Mouse (Mus musculus) hindbrain, embryonic 15.5 days (tissue): ENCODE measurements around the gene Aspscr1. TPM values are rescaled to one million over a fixed set of nuclear protein-coding genes. Genes with fewer than 3 reads are reported as not detected.

Source experiments
- ATAC-seq: fragments of 200-750 bp; cut with Nextera tagmentation; 2 replicates; pipeline ENCODE4 v1.8.0; 2017; ENCODE audit warnings: low read depth, moderate number of reproducible peaks, moderate TSS enrichment; ENCODE audit not compliant: low FRiP score
- H3K27ac ChIP-seq: fragments of 300-500 bp; sonication (generic); replicated peaks from 2 replicates; pipeline ENCODE4 v1.5.1; 2015; ENCODE audit warnings: mild to moderate bottlenecking, inconsistent platforms
- H3K27me3 ChIP-seq: fragments of 300-500 bp; sonication (generic); 2 replicates; pipeline ENCODE4 v1.6.1; 2015; ENCODE audit warnings: control low read depth, inconsistent platforms
- H3K36me3 ChIP-seq: fragments of 300-500 bp; sonication (generic); 2 replicates; pipeline ENCODE4 v1.6.1; 2015; ENCODE audit warnings: control low read depth, inconsistent platforms
- H3K4me1 ChIP-seq: fragments of 300-500 bp; sonication (generic); replicated peaks from 2 replicates; pipeline ENCODE4 v1.6.1; 2015; ENCODE audit warnings: control low read depth, inconsistent platforms
- H3K4me2 ChIP-seq: fragments of 300-500 bp; sonication (generic); 2 replicates; pipeline ENCODE4 v1.6.1; 2015; ENCODE audit warnings: moderate library complexity, mild to moderate bottlenecking, inconsistent platforms
- H3K4me3 ChIP-seq: fragments of 300-500 bp; sonication (generic); 2 replicates; pipeline ENCODE4 v1.5.1; 2015; ENCODE audit warnings: mild to moderate bottlenecking, inconsistent platforms
- H3K9ac ChIP-seq: fragments of 300-500 bp; sonication (generic); 2 replicates; pipeline ENCODE4 v1.6.1; 2015; ENCODE audit warnings: inconsistent platforms
- H3K9me3 ChIP-seq: fragments of 300-500 bp; sonication (generic); 2 replicates; pipeline ENCODE4 v1.6.1; 2016; ENCODE audit warnings: control low read depth, inconsistent platforms
- WGBS: fragments of 180-500 bp; shearing (Covaris S2); methylation state at CpG from one replicate; pipeline ENCODE4 v1.1.7; 2015; 5-methylcytosine and 5-hydroxymethylcytosine counted together
- polyA plus RNA-seq: library from polyadenylated mRNA; unstranded; fragments of >200 nt; fragmentation: Nextera tagmentation; extraction: Ambion mirVana; gene quantifications from 2 replicates; pipeline ENCODE4 v1.2.1, GENCODE M21; 2015

Aspscr1 gene
- polyA plus RNA-seq, 1 experiment from 2014 or later, result 154 TPM

DNA sequence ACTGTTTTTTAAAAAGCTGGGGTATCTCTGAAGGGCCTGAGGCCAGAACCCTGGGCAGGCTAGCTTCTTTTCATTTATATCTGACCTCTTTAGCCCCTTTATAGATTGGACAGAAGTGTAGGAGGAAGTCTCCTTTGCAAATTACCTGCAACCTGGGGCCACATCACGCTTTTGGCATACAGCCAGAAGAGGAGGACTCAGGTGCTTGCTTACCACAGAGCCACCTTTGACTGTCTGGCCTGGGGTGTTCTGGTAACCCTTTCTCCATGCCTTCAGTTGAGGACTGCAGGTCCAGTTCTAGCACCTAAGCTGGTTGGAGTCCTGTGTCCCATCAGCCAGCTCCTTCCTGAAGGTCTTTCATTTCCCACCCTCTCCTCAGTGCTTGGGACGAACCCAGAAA lies 36.8 kb downstream of the Aspscr1 start:
- 71% methylated on average over 2 of the region's 2 CpGs for WGBS
- no peaks in the 10 kb centered on the region for H3K9me3 ChIP-seq

GRCm38 (mm10) chr11:120710672-120711071 lies 37.9 kb downstream of the Aspscr1 start:
- H3K9me3 ChIP-seq, result no peaks in the 10 kb centered on the region
- peaks cover 35% of the 10 kb centered on the region for H3K4me1 ChIP-seq
- no peak overlapping the region for H3K9ac ChIP-seq
- 65% methylated on average over 5 of the region's 5 CpGs for WGBS
- H3K4me2 ChIP-seq, result no peak overlapping the region
- no peak overlapping the region for H3K4me3 ChIP-seq
- no peaks in the 10 kb centered on the region for H3K27me3 ChIP-seq
- H3K36me3 ChIP-seq, result peaks cover 1% of the 10 kb centered on the region; the same call in 1 of the 2 replicates
- no peak overlapping the region for H3K27ac ChIP-seq
- no peak for ATAC-seq

More for the DNA sequence above, 36.8 kb downstream of the Aspscr1 start:
- Histone ChIP-seq H3K36me3 (no peaks in the 10 kb centered on the region), H3K4me1 (peaks cover 30% of the 10 kb centered on the region), H3K27me3 (no peaks in the 10 kb centered on the region), H3K9ac (no peak overlapping the region), H3K4me3 (no peak overlapping the region), H3K27ac (no peak overlapping the region), H3K4me2 (no peak overlapping the region)
- ATAC-seq, result no peak

DNA sequence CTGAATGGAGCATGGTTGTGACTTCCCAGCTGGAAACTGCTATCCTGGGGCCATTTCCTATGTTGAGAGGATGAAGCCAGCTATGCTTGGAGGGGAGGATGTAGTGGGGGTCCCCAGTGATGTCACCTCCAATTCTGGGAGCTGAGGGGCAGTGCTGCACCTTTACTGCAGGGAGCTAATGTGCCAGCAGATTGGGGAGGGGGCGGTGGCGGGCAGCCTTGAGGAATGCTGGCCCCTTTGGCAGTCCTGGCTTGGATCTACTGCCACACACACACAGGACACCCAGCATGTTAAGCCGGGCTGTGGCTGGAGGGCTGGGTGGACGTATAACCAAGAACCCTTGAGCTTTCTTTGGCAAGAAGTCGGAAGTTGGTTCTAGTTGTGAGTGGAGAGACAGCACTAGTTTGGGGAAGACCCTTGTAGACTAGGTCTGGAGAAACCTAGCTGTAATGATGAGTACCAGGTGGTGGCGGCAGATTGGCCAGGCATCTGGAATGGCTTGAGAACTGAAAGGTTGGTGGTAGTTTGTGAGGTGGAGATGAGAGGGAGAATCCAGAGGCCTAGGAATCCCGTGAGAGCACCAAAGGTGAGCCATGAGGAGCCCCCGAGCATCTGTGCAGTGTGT lies 39.3 kb downstream of the Aspscr1 start:
- no peaks in the 10 kb centered on the region for H3K9me3 ChIP-seq
- peaks cover 6% of the 10 kb centered on the region for H3K36me3 ChIP-seq
- WGBS, result 63% methylated on average over 8 of the region's 8 CpGs
- no peak for ATAC-seq
- no peaks in the 10 kb centered on the region for H3K27me3 ChIP-seq
- H3K4me2 ChIP-seq, result peak overlapping the region; percentile 100
- no peak overlapping the region for H3K4me3 ChIP-seq
- H3K9ac ChIP-seq, result no peak overlapping the region
- peaks cover 33% of the 10 kb centered on the region for H3K4me1 ChIP-seq
- 0 out of 2 replicates have a peak overlapping the region, but pooled peaks have one; percentile 85 for H3K27ac ChIP-seq

DNA sequence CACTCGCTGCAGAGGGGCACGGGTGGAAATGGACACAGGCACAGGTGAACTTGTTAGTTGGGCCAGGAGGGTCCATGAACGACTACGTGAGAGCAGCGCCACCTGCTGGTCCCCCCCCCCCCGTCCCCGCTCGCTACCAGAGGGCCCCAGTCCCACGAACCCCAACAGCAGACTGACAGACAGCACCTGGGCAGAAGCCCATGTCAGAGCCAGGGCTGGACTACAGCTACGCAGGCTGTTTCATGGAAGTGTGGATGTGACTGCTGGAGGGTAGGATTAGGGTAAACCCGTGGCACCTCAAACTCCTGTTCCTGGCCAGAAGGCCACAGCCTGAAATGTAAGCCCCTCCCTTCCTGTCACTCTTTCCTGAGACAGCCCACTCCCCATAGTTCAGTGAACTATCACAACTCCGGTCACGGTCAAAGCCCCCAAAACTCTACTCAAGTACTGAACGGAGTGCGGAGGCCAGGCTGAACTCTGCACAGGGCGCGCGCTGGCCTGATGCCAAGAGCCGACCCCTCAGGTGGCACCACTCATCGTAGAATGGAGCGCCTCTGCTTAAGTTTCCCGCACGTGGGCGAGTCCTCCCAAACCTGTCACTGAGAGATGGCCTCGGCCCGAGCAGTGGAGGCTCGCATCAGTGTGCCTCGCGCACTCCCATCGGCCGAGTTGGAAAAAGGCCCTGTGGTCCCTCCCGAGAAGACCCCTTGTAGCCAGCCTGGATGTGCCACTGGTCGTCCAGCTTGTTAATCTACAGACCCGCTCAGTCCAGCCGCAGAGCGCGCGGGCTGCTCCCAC lies 40.2 kb downstream of the Aspscr1 start:
- Histone ChIP-seq H3K4me3 (peak overlapping the region; percentile 62), H3K9me3 (no peaks in the 10 kb centered on the region), H3K4me2 (peak overlapping the region; percentile 100), H3K4me1 (peaks cover 33% of the 10 kb centered on the region), H3K36me3 (peaks cover 14% of the 10 kb centered on the region), H3K27me3 (no peaks in the 10 kb centered on the region), H3K27ac (peak overlapping the region; percentile 85), H3K9ac (peak overlapping the region; percentile 60)
- 1% methylated on average over 38 of the region's 38 CpGs for WGBS
- ATAC-seq, result peak; percentile 60

DNA sequence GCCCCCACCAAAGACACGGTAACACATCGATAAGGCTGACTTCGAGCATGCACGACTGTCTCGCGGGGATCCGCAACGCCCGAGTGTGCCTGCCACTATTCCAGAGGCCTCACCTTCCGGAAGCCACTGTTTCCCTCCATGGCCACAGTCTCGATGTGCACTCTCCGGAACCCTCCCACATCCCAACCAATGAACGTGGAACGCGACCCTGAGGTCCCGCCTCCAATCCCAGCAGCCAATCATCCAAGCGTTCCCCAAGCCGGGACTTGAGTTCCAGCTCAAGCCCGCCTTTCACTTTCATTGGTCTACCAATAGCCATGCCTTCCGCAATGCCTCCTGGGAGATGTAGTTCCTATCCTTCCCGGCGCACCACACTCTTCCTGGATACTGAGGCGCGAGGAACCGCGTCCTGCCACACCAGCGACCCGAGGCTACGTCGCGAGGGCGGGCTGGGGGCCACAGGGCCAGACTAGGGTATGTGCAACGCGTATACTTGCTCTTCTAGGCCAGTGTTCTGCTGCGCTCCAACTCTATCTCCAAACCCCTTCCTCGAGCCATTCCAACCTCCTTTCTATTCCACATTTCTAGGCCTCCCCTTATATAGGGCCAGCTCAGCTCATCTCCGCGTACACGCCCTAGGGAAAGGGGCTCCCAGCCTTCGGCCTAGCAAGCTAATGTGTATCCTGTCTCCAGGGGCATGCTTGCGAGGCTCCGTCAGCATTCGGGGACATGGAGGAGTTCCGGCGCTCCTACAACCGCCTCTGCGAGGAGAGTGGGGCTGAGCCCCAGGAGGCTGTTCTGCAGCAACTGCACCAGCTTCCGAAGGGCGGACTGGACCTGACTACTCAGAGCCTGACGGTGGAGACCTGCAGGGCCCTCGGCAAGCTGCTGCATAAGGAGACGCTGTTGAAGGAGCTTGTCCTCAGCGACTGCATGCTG lies 41.1 kb downstream of the Aspscr1 start, which contains the start of the genes Cenpx and Lrrc45:
Cenpx (minus strand) TSS at position 159 of the 939 bp plus-strand sequence.
Lrrc45 (plus strand) TSS at position 346 of the 939 bp plus-strand sequence.
- Histone ChIP-seq H3K4me3 (peak within 1 kb of the TSS; percentile 62), H3K9ac (peak within 1 kb of the TSS; percentile 60), H3K4me2 (peak within 1 kb of the TSS; percentile 100), H3K27ac (peak within 1 kb of the TSS; percentile 85), H3K27me3 (no peaks in the 10 kb centered on the region), H3K4me1 (peaks cover 33% of the 10 kb centered on the region), H3K9me3 (no peaks in the 10 kb centered on the region), H3K36me3 (peaks cover 14% of the 10 kb centered on the region)
- WGBS, result 2% methylated on average over 53 of the region's 53 CpGs
- ATAC-seq, result peak; percentile 98

DNA sequence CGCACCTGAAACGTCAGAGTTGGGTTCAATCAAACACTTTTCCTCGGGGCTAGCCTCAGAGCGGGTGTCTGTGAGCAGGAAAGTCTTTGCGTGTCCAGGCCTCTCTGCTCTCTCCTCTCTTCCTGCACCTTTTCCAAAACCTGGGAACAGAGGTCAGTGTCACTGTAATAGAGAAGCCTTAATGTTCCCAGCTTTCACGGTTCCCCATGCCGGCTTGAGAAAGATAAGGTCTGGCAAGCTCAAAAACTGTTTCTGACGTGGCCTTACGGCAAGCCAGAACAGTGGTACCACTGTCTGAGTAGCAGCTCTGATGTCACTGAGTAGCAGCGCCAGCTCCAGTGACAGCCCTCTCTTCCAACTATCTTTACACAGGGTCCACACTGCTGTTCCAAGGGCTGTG lies 41.8 kb downstream of the Aspscr1 start:
- H3K9ac ChIP-seq, result peak overlapping the region; percentile 56
- no peaks in the 10 kb centered on the region for H3K9me3 ChIP-seq
- peaks cover 14% of the 10 kb centered on the region for H3K36me3 ChIP-seq
- WGBS, result 63% methylated on average over 10 of the region's 10 CpGs
- H3K4me3 ChIP-seq, result peak overlapping the region; percentile 62
- H3K27me3 ChIP-seq, result no peaks in the 10 kb centered on the region
- peak overlapping the region; percentile 100 for H3K4me2 ChIP-seq
- H3K27ac ChIP-seq, result peak overlapping the region; percentile 57
- H3K4me1 ChIP-seq, result peaks cover 33% of the 10 kb centered on the region
- ATAC-seq, result no peak

DNA sequence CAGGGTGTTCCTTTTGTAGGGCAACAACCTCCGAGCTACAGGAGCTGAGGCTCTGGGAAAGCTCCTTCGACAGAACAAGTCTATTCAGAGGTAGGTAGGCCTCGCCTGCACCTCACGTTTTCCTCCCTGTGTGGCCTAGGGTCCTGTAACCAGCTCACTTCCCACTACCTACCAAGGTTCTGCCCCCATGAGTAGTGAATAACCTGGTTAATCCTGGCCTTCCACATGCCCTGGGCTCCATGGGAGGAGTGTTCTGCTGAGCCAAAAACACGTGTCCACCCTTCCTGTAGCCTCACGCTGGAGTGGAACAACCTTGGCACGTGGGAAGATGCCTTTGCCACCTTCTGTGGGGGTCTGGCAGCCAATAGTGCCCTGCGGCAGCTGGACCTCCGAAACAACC lies 42.4 kb downstream of the Aspscr1 start:
- no peak overlapping the region for H3K27ac ChIP-seq
- H3K36me3 ChIP-seq, result peaks cover 18% of the 10 kb centered on the region
- no peak overlapping the region for H3K4me3 ChIP-seq

DNA sequence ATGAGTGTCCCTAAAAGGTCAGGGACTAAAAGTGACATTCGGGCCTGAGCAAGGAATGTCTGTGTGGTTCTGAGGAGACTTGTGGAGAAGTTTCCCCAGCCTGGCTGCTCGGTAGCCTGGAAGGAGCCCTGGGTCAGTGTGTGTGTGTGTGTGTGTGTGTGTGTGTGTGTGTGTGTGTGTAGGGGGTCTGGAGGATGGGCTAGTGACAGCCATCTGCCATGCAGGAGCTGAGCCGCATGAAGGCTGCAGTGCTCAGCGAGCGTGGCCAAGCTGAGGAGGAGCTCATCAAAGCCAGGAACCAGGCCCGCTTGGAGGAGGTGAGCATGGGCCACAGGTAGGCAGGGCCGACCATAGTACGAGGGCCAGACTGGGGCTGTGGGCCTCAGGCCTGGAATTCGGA lies 46.5 kb downstream of the Aspscr1 start:
- peaks cover 18% of the 10 kb centered on the region for H3K36me3 ChIP-seq
- no peak overlapping the region for H3K4me3 ChIP-seq
- WGBS, result 88% methylated on average over 9 of the region's 9 CpGs
- no peak overlapping the region for H3K27ac ChIP-seq
- H3K4me2 ChIP-seq, result no peak overlapping the region
- no peak for ATAC-seq
- no peak overlapping the region for H3K9ac ChIP-seq
- H3K9me3 ChIP-seq, result no peaks in the 10 kb centered on the region
- peaks cover 48% of the 10 kb centered on the region for H3K4me1 ChIP-seq
- H3K27me3 ChIP-seq, result no peaks in the 10 kb centered on the region

More for the DNA sequence above, 42.4 kb downstream of the Aspscr1 start:
- Histone ChIP-seq H3K9ac (no peak overlapping the region), H3K27me3 (no peaks in the 10 kb centered on the region), H3K9me3 (no peaks in the 10 kb centered on the region), H3K4me1 (peaks cover 38% of the 10 kb centered on the region), H3K4me2 (peak overlapping the region; percentile 100)
- ATAC-seq, result no peak
- 91% methylated on average over 9 of the region's 9 CpGs for WGBS

GRCm38 (mm10) chr11:120719841-120720376 lies 47.1 kb downstream of the Aspscr1 start:
- Histone ChIP-seq H3K4me2 (peak overlapping the region; percentile 75; the same call in 1 of the 2 replicates), H3K36me3 (peaks cover 18% of the 10 kb centered on the region), H3K27me3 (no peaks in the 10 kb centered on the region), H3K9ac (no peak overlapping the region), H3K4me1 (peaks cover 41% of the 10 kb centered on the region), H3K4me3 (no peak overlapping the region), H3K9me3 (no peaks in the 10 kb centered on the region), H3K27ac (no peak overlapping the region)
- ATAC-seq, result no peak
- WGBS, result 90% methylated on average over 13 of the region's 13 CpGs

DNA sequence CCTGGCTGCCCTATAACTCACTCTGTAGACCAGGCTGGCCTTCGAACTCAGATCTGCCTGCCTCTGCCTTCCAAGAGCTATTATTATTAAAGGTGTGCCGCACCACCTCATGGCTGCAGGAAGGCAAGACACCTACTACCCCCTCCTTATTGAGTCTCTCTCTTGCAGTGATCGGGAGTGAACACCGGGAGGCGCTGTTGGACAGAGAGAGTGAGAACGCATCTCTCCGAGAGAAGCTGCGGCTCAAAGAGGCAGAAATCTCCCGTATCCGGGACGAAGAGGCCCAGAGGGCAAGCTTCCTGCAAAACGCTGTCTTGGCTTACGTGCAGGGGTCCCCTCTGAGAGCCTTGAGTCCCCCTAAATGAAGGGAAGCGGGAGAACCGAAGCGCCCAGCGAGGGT lies 47.7 kb downstream of the Aspscr1 start:
- peak overlapping the region; percentile 75 for H3K4me2 ChIP-seq
- peak overlapping the region; percentile 81 for H3K27ac ChIP-seq
- peak overlapping the region; percentile 89 for H3K9ac ChIP-seq
- no peaks in the 10 kb centered on the region for H3K27me3 ChIP-seq
- no peaks in the 10 kb centered on the region for H3K9me3 ChIP-seq
- peaks cover 18% of the 10 kb centered on the region for H3K36me3 ChIP-seq
- peak; percentile 24; the same call in 1 of the 2 replicates for ATAC-seq
- peak overlapping the region; percentile 57 for H3K4me3 ChIP-seq
- H3K4me1 ChIP-seq, result peaks cover 35% of the 10 kb centered on the region
- WGBS, result 10% methylated on average over 17 of the region's 17 CpGs
